ENCODE assay signal across 11 mouse cellular contexts in the genomic region with DNA sequence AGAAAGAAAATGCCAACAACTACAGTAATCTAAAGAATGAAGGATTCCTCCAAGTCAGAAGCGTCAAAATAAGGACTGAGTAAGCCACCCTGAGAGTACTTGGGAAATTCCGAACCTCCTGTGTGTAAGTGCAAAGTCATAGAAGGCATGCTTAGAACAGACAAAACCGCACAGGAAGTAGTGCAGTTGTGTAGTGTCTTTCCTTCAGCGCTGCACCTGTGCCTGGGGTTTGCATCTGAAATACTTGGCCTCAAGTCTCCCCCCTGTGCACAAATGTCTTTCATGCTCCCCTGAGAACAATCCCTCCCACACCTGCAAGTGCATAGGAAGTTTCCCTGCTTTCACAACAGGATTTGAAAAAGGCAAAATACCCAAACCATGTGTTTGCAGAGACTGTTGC. TPM values are rescaled to one million over a fixed set of nuclear protein-coding genes. Genes with fewer than 3 reads are reported as not detected.
DNase-seq lines count a peak whose midpoint lies in the region; ATAC-seq and TF ChIP-seq lines count a peak whose summit lies in the region.
"Had no signal": no experiment of that assay in that cellular context is flagged by ENCODE, and none has a peak within 500 bp of the region (broad histone marks: within the 10 kb centered on the region; RNA-seq: fewer than 3 reads in every experiment).

No protein-coding gene starts in this region.

- no peak for TF ChIP-seq POLR2A in CH12.LX (IDR thresholded peaks at IDR 0.05; ENCODE audit: low read depth, low read length)

- peak in 1 of 2 experiments; percentile 38; a peak in 2 of 4 replicates for TF ChIP-seq CTCF in CH12.LX (conservative IDR thresholded peaks at IDR 0.05 in 1 of 2, IDR thresholded peaks at IDR 0.05 in 1 of 2; ENCODE audit: low read depth in 2 of 2, low read length in 2 of 2)

- ATAC-seq in megakaryocyte progenitor cell, adult 5-6 weeks (replicated peaks; ENCODE audit: poor library complexity): peak; percentile 72
- ATAC-seq in neural tube, embryonic 14.5 days (ENCODE audit: low read depth): no peak
- ATAC-seq in heart, embryonic 11.5 days (replicated peaks; ENCODE audit: insufficient number of reproducible peaks, low FRiP score, low TSS enrichment): no peak
- ATAC-seq: liver, postnatal 0 days had no signal

- H3K27me3 ChIP-seq in CH12.LX (replicated peaks): no peaks in the 10 kb centered on the region
- H3K27me3 ChIP-seq in neural tube, embryonic 14.5 days (ENCODE audit: control insufficient read depth, insufficient read depth, low read length): peaks cover 31% of the 10 kb centered on the region
- peaks cover 88% of the 10 kb centered on the region for H3K27me3 ChIP-seq in heart, embryonic 10.5 days (ENCODE audit: insufficient read depth, poor library complexity, severe bottlenecking)
- peaks cover 84% of the 10 kb centered on the region for H3K27me3 ChIP-seq in heart, embryonic 11.5 days (ENCODE audit: control insufficient read depth, insufficient read depth, low read length)

- H3K9me3 ChIP-seq in CH12.LX (replicated peaks; ENCODE audit: low read length): peaks cover 33% of the 10 kb centered on the region
- no peaks in the 10 kb centered on the region for H3K9me3 ChIP-seq in neural tube, embryonic 14.5 days (ENCODE audit: control insufficient read depth, low read length)
- H3K9me3 ChIP-seq in heart, embryonic 10.5 days: no peaks in the 10 kb centered on the region
- H3K9me3 ChIP-seq in heart, embryonic 11.5 days (replicated peaks; ENCODE audit: control insufficient read depth, low read length): no peaks in the 10 kb centered on the region
- H3K9me3 ChIP-seq: heart, embryonic 13.5 days; kidney, embryonic 15.5 days had no signal

- no peaks in the 10 kb centered on the region for H3K79me2 ChIP-seq in CH12.LX (replicated peaks; ENCODE audit: control insufficient read depth, extremely low read depth, insufficient read depth, poor library complexity, severe bottlenecking)

- H3K4me3 ChIP-seq in CH12.LX (replicated peaks in 1 of 3; ENCODE audit: low read depth in 2 of 3, low read length in 2 of 3, poor library complexity in 1 of 3): no peak overlapping the region
- peak overlapping the region; percentile 35; the same call in 1 of the 2 replicates for H3K4me3 ChIP-seq in neural tube, embryonic 14.5 days (ENCODE audit: low read depth, low read length)
- H3K4me3 ChIP-seq in heart, embryonic 10.5 days: no peak overlapping the region
- no peak overlapping the region for H3K4me3 ChIP-seq in heart, embryonic 11.5 days (ENCODE audit: low read depth, low read length)
- H3K4me3 ChIP-seq: heart, embryonic 13.5 days; kidney, embryonic 15.5 days had no signal

- H3K4me2 ChIP-seq in CH12.LX (ENCODE audit: insufficient read depth, low read depth, poor library complexity, severe bottlenecking): peak overlapping the region; percentile 76; the same call in 1 of the 2 replicates
- H3K4me2 ChIP-seq in neural tube, embryonic 14.5 days (ENCODE audit: low read depth, low read length): peak overlapping the region; percentile 17; the same call in 1 of the 2 replicates
- no peak overlapping the region for H3K4me2 ChIP-seq in heart, embryonic 11.5 days
- H3K4me2 ChIP-seq: heart, embryonic 13.5 days; kidney, embryonic 15.5 days had no signal

- H3K9ac ChIP-seq in CH12.LX (ENCODE audit: insufficient read depth, low read depth): no peak overlapping the region
- no peak overlapping the region for H3K9ac ChIP-seq in neural tube, embryonic 14.5 days (replicated peaks; ENCODE audit: low read depth, low read length)
- no peak overlapping the region for H3K9ac ChIP-seq in heart, embryonic 11.5 days (ENCODE audit: low read depth, low read length)
- H3K9ac ChIP-seq: heart, embryonic 13.5 days; kidney, embryonic 15.5 days; liver, postnatal 0 days had no signal

- in situ Hi-C loops in CH12.LX (cut with MboI; ENCODE audit: low pct_ligation_motif_present, low pct_unique_long_range_greater_than_20kb, low sequenced_read_pairs): no loop called here

- peak; percentile 51 for TF ChIP-seq RAD21 in CH12.LX (IDR thresholded peaks at IDR 0.05; ENCODE audit: low read depth, low read length)

- no peak overlapping the region for H3K27ac ChIP-seq in CH12.LX (ENCODE audit: insufficient read depth, low read depth)
- H3K27ac ChIP-seq in neural tube, embryonic 14.5 days (ENCODE audit: low read depth, low read length): no peak overlapping the region
- H3K27ac ChIP-seq in heart, embryonic 10.5 days: no peak overlapping the region
- H3K27ac ChIP-seq in heart, embryonic 11.5 days (ENCODE audit: low read depth, low read length): no peak overlapping the region
- H3K27ac ChIP-seq: heart, embryonic 13.5 days; kidney, embryonic 15.5 days had no signal

- peak; percentile 95 for DNase-seq in CH12.LX (ENCODE audit: extremely low read depth)
- DNase-seq in embryo, embryonic 9.5 days (ENCODE audit: extremely low spot score): peak; percentile 22
- no peak for DNase-seq in cerebellum, postnatal 36 days
- DNase-seq in heart, embryonic 10.5 days (ENCODE audit: low spot score): no peak
- DNase-seq in kidney, adult 18-20 months: no peak
- DNase-seq: liver, postnatal 0 days had no signal

- TF ChIP-seq EP300 in CH12.LX (IDR thresholded peaks at IDR 0.05; ENCODE audit: low read length): peak; percentile 99

- no peaks in the 10 kb centered on the region for H3K36me3 ChIP-seq in CH12.LX (replicated peaks in 1 of 2; ENCODE audit: control insufficient read depth in 1 of 2, insufficient read depth in 1 of 2, low read length in 1 of 2)
- no peaks in the 10 kb centered on the region for H3K36me3 ChIP-seq in neural tube, embryonic 14.5 days (ENCODE audit: control insufficient read depth, insufficient read depth, low read length)
- no peaks in the 10 kb centered on the region for H3K36me3 ChIP-seq in heart, embryonic 10.5 days
- no peaks in the 10 kb centered on the region for H3K36me3 ChIP-seq in heart, embryonic 11.5 days (ENCODE audit: control insufficient read depth, insufficient read depth, low read length)
- H3K36me3 ChIP-seq: heart, embryonic 13.5 days; kidney, embryonic 15.5 days had no signal

- dilution Hi-C loops in CH12.LX (cut with MboI; ENCODE audit: extremely low pct_ligation_motif_present, extremely low pct_unique_long_range_greater_than_20kb, low sequenced_read_pairs): no loop called here

- WGBS in neural tube, embryonic 14.5 days: 11% methylated on average over 4 of the region's 4 CpGs
- 9% methylated on average over 4 of the region's 4 CpGs for WGBS in heart, embryonic 10.5 days
- WGBS in heart, embryonic 11.5 days (ENCODE audit: insufficient replicate concordance): 8% methylated on average over 4 of the region's 4 CpGs

- peaks cover 5 to 54% of the 10 kb centered on the region in 2 experiments for H3K4me1 ChIP-seq in CH12.LX (ENCODE audit: control insufficient read depth in 1 of 2, insufficient read depth in 2 of 2)
- peaks cover 12% of the 10 kb centered on the region for H3K4me1 ChIP-seq in neural tube, embryonic 14.5 days (ENCODE audit: control insufficient read depth, insufficient read depth, low read length)
- H3K4me1 ChIP-seq in heart, embryonic 10.5 days: peaks cover 23% of the 10 kb centered on the region
- H3K4me1 ChIP-seq in heart, embryonic 11.5 days (ENCODE audit: control insufficient read depth, insufficient read depth, low read length): 0 out of 2 replicates have a peak, but pooled peaks cover 6% of the 10 kb centered on the region

TF ChIP-seq in CH12.LX, 34 proteins besides CTCF, POLR2A, EP300 and RAD21 (continues in another document):
- TF ChIP-seq HCFC1 (IDR thresholded peaks at IDR 0.05; ENCODE audit: low read depth, low read length) (no peak), JUN (IDR thresholded peaks at IDR 0.05; ENCODE audit: insufficient read depth, low read depth, low read length) (peak; percentile 74), JUND (conservative IDR thresholded peaks at IDR 0.05; ENCODE audit: low read depth, low read length) (peak; percentile 85), ELF1 (IDR thresholded peaks at IDR 0.05; ENCODE audit: low read depth, low read length) (no peak; the same call in 1 of the 2 replicates), ZKSCAN1 (IDR thresholded peaks at IDR 0.05; ENCODE audit: borderline replicate concordance, low read depth, low read length) (no peak), CHD2 (IDR thresholded peaks at IDR 0.05; ENCODE audit: low read length) (peak; percentile 90), NRF1 (IDR thresholded peaks at IDR 0.05; ENCODE audit: low read depth, low read length) (0 out of 2 replicates have a peak, but pooled peaks have one; percentile 26), MAX (IDR thresholded peaks at IDR 0.05; ENCODE audit: low read length) (peak; percentile 88), RCOR1 (conservative IDR thresholded peaks at IDR 0.05; ENCODE audit: low read depth, low read length) (peak; percentile 96), ETS1 (conservative IDR thresholded peaks at IDR 0.05; ENCODE audit: low read depth, low read length) (peak; percentile 95), TCF12 (IDR thresholded peaks at IDR 0.05; ENCODE audit: low read depth, low read length) (peak; percentile 100), BHLHE40 (IDR thresholded peaks at IDR 0.05; ENCODE audit: low read depth, low read length) (peak; percentile 94), NELFE (IDR thresholded peaks at IDR 0.05; ENCODE audit: low read depth, low read length) (no peak), SMC3 (IDR thresholded peaks at IDR 0.05; ENCODE audit: low read depth, low read length) (peak; percentile 41), MXI1 (IDR thresholded peaks at IDR 0.05; ENCODE audit: low read depth, low read length) (peak; percentile 28; the same call in 1 of the 2 replicates), PAX5 (IDR thresholded peaks at IDR 0.05; ENCODE audit: low read length) (no peak), ZMIZ1 (IDR thresholded peaks at IDR 0.05; ENCODE audit: low read depth, low read length) (no peak), KAT2A (IDR thresholded peaks at IDR 0.05; ENCODE audit: insufficient replicate concordance, low read length) (no peak), SIN3A (IDR thresholded peaks at IDR 0.05; ENCODE audit: low read length) (peak; percentile 81), GABPA (IDR thresholded peaks at IDR 0.05; ENCODE audit: insufficient replicate concordance, low read depth, low read length) (no peak), E2F4 (IDR thresholded peaks at IDR 0.05; ENCODE audit: insufficient replicate concordance, low read depth, low read length) (no peak), MAFK (IDR thresholded peaks at IDR 0.05; ENCODE audit: insufficient replicate concordance, low read length) (peak; percentile 91)

RNA-seq across cellular contexts. Expression of gene Foxb1, which starts 3.5 kb away (rescaled TPM):
- total RNA-seq in CH12.LX (2012; rRNA removed) (not detected in 2 replicates), CH12.LX (2014; rRNA removed) (not detected in 2 replicates)
- not detected in 2 replicates for polyA plus RNA-seq in CH12.LX (2012; ENCODE audit: insufficient read length, low read depth)
- total RNA-seq in megakaryocyte progenitor cell, adult 5-6 weeks (2015): not detected in 2 replicates
- not detected in 2 replicates for total RNA-seq in megakaryocyte progenitor cell, adult 5-6 weeks (2017)
- 4.1 and 4.7 TPM in 2 replicates for polyA plus RNA-seq in neural tube, embryonic 14.5 days (2014; fragmentation: Nextera tagmentation; extraction: Ambion mirVana)
- not detected in 2 replicates for polyA plus RNA-seq in heart, embryonic 10.5 days (2016; fragmentation: Nextera tagmentation; extraction: Ambion mirVana)
- polyA plus RNA-seq in heart, embryonic 11.5 days (2014; fragmentation: Nextera tagmentation; extraction: Ambion mirVana): not detected in 2 replicates
- polyA plus RNA-seq: heart, embryonic 13.5 days; liver, postnatal 0 days had no signal

Comparison
In these comparisons a context has a peak if more than half of its experiments do, and no peak if none do; other contexts are left out.
1. DNase-seq: peak in CH12.LX (single experiment) and embryo, embryonic 9.5 days (single experiment); none in cerebellum, postnatal 36 days (0 of 2), heart, embryonic 10.5 days (single experiment) and kidney, adult 18-20 months (single experiment).